Mouse (Mus musculus) left cerebral cortex, postnatal 10 days (tissue): Measurements from ENCODE around the gene Sgca. TPM values are rescaled to one million over a fixed set of nuclear protein-coding genes. Genes with fewer than 3 reads are reported as not detected.
"Not testable (repeated sequence)": the region's sequence is repeated elsewhere in the genome, so short reads cannot be mapped to it uniquely, and the experiment has no call there.

ENCODE experiments used
- DNase-seq, 2 experiments: peaks; one replicate each; pipeline ENCODE4 v3.0.0; 2021 to 2022; ENCODE audit warnings: low spot score in 2 of 2, mixed read lengths in 1 of 2; ENCODE audit errors: extremely low spot score in 1 of 2
- intact Hi-C: fragments of 180-260 bp; cut with DNase I; formaldehyde crosslinking; loops from one replicate; pipeline ENCODE4 v1.15.1; 2025
- total RNA-seq, 2 experiments: library from RNA; stranded (reverse); gene quantifications; 2 replicates each; pipeline ENCODE4 v1.2.3; 2021

The Sgca gene
- total RNA-seq, result under 1 TPM in 1 of 2 experiments, not detected in 1; 0.41 TPM

DNA sequence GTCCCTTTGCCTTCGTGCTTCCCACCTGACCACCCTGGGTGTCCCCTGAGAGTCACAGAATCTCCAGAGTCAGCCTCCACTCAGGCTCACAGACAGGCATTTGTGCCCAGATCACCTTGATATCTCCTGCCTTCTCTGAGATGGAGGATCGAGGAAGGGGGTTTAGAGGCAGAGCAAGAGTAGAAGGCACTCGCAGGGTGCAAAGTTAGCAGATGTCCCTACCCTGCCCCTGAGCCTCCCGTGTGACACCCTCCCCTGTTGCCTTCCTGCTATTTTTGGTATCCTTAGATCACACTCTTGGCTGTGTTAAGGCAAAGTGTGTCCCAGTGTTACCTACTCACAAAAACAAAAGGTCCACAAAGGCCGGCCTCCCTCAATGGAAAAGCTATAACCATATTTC, at the start of gene Sgca:
TSS of gene Sgca (minus strand) at position 129 of the 400 bp plus-strand sequence.
- intact Hi-C loops, result no loop called here
- DNase-seq, result no peak

DNA sequence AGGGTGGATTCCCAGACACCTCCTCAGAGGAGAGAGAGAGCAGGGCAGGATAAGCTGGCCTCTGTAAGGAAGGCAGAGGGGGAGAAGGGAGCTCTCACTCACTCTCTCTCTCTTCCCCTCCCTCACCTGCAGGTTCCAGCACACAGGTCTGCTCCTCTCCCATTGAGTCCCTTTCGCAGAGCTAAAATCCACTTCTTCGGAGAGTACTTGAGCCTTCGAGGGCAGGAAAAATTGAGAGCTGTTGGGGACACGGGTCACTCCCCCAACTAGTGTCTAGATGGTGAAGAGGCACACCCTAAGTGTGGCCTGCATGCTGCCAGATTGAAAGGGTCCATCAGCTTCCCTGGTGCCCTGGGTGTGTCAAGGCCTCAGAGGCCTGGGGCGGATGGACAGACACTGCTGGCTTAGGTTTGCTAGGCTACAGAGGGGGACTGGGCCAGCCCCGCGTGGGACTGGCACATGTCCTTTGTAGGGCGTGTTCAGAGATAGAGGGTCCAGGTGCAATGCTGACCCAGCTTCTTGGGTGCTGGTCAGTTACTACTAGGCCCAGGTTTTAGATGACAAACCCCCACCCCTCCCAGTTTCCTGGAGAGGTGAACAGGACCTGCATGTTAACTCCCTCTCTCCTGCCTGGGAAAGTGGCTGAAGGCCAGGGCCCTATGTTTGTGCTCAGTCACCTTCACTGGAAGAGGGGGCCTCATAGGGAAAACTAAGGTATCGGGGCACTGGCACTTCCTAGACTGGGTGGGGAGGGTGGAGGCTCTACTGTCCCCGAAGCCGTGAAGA, 49.3 kb upstream of the Sgca start:
- intact Hi-C loops, result no loop called here

DNA sequence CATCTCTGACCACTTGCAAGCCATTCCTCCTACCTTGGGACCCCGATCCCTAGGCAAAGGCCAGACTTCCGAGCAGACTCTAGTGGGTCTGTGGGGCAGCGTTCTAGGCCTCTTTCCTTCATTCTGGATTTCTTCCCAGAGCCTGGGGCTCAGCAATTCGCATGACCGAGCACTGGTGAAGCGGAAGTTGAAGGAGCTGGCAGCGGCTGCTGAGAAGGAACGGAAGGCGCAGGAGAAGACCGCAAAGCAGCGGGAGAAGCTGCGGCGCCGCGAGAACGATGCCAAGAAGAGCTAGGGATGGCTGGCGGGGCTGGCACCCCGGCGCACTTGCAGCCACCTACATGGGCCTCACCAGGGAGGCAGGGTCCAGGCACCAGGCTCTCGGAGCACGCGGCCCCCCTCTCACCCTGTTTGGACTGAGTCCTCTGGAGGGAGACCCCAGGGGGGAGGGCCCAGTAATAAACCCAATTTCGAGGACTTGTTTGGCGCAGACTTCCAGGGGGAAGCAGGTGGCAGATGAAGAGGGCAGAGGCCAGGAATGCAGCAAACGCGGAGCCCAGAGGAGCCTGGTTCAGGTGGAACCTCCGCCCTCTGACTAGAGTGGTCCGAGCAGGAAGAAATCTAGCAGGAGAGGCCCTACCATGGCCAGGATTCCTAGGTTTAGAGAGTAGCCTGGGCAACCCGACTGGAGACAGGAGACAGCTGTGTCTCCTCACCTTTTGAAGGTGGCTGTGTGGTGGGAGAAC, 48.5 kb upstream of the Sgca start:
- intact Hi-C loops, result no loop called here
- DNase-seq, result peak; percentile 69 to 70

More for the DNA sequence above, 49.3 kb upstream of the Sgca start:
- no peak for DNase-seq

DNA sequence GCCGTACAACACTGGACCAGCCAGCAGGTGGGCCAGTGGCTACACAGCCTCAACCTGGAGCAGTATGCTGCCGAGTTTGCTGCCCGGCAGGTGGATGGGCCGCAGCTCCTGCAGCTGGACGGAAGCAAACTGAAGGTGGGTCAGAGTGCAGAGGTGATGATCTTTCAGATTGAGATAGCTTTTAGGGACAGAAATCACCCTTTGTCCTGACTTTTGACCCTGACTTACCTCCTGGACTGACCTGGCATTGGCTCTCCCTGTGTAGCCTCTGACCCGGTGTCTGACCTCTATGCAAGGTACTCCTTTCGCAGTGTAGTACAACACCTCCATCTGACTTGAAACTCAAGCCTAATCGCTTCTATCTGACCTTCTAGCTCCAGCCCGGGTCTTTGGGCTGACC, 47.4 kb upstream of the Sgca start:
- DNase-seq, result no peak
- intact Hi-C loops, result no loop called here

DNA sequence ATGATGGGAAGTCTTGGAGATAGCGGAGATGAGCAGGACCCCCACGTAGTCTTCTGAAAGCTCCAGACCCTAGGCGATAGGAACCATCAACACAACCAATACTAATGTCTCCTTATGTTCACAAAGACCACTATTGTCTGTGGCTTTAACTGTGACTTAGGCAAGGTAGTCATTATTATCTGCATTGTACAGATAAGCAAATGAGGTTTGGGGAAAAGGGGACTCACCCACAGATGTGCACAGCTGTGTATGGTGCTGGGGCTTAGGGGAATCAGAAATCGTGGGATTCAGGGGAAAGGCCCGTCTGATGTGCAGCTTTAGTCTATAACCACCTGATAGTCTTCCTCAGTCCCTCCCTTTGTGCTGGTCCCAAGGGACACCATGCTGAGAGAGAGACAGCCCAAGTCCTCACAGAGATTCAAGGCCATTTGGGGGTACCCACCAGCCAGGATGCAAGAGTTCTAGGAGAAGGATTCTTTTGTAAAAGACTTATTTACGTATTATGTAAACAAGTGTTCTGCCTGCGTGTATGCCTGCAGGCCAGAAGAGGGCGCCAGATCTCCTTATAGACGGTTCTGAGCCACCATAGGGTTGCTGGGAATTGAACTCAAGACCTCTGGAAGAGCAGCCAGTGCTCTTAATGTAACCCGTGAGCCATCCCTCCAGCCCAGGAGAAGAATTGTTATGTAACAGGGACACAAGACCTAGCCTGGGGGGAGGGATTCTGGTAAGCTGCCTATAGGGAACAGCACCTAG, 46.3 kb upstream of the Sgca start:
- intact Hi-C loops, result no loop called here
- DNase-seq, result no peak

DNA sequence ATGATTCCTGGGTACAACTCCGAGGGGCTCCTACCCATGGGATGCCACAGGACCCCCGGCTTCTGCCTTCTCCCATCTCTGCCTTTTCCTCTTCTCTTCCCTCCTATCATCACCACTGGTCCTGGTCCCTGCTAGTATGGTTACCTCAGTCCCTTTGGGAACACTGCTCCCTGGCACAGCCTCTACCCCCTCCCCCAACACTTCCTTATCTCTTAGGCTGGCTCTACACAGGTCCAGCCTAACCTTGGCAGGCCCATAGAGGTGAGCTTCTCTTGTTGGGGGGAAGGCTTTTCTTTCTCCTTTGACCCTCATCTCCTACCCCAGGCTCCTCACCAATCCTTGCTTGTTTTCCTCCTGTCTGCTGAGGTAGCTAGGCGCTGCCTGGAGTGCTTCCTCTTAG, 39.4 kb upstream of the Sgca start:
- no peak for DNase-seq
- intact Hi-C loops, result no loop called here

DNA sequence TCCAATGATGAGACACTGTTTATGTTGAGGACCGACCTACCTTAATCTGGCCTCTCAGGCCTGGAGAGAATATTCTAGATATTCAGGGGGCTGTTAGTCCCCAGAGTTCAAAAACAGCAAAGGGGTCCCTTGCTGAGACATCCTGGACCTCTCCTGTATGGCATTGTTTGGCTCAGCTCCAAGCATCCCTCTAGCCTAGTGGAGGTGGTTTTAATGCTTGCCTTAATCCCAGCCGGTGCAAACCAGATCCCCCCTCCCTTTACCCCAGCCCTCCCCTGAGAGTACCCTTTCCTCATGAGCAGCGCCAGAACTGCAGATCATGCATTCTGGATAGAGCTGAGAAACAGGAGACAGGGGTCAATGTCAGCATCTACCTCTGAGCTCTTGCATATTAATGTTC, 36.4 kb upstream of the Sgca start:
- DNase-seq, result no peak
- intact Hi-C loops, result no loop called here

DNA sequence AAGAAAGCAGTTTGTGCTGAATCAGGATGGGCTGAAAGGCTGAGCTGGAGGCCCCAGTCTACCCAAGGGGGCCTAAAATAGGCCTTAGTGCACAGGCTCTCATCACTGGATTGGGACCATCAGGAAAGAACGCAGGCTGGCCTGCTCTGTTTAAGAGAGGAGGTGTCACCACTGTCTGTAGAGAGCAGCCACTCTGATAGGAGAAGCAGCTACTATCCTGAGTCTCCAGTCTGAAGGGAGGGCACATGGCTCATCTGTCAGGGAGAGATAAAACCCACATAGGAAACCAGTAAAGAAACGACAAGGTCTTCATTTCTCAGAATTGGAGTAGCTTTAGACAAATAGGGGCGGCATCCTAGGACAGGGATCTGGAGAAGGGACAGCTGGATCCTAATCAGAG, 35.9 kb upstream of the Sgca start:
- no peak for DNase-seq
- intact Hi-C loops, result no loop called here

DNA sequence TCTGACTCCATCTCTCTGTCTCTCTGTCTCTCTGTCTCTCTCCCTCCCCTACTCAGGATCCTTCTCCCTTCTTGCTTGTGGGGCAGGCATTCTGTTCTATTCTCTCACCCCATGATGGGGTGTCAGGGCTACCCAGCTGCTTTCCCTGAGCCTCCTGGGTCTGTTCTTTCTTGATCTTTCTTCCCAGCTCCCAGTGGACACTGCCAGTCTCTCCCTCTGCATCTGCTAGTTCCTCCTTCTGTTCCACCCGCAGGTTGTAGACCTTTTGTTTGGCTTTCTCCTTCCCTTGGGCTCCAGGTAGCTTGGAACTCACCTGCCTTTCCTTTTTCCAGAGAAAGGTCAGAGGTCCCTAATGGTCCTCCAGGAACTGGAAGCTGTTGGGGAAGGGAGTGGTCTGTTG, 35.3 kb upstream of the Sgca start:
- no peak for DNase-seq
- intact Hi-C loops, result no loop called here

DNA sequence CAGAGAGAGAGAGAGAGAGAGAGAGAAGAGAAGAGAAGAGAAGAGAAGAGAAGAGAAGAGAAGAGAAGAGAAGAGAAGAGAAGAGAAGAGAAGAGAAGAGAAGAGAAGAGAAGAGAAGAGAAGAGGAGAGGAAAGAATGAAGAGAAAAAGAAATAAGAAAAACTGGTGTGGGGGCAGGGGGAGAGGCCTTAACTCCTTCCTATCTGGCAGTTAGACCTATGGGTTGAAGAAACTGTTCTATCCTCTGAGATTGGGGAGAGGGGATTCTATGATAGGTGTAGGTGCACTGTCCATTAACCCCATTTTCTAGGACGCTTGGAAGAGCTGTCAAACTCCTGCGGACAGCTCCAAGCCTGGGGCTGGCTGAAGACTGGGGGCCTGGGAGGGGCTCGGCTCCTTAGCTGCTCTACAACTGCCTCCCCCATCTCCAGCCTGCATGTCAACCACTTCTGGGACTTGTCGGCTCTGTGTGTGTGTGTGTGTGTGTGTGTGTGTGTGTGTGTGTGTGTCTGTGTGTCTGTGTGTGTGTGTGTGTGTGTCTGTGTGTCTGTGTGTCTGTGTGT, 34.8 kb upstream of the Sgca start:
- intact Hi-C loops, DNase-seq: not testable (repeated sequence)

DNA sequence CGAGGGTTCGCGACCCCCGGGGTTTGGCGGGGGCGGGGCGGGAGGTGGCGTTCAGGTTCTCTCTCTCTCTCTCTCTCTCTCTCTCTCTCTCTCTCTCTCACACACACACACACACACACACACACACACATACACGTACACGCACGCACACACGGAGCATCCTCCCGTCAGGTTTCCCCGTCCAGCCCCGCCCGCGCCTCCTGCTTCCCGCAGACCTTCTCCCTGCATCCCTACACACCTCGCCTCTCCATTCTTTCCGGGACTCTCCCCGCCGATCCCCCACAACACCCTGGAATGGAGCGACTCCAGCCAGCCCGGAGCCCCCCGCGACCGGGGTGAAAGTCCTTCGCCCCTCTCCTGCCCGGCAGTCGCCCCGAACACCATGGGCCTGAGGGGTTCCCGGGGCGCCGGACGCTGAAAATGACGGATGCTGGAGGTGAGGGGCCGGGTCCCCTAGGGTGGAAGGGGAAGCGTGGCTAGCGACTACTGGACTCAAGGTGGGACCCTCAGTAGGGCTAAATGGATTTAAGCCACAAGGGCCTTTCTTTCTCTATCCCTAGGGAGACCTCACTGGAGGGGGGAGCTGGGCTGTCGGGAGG, 34.1 kb upstream of the Sgca start:
- intact Hi-C loops, result no loop called here
- peak in 1 of 2 experiments; percentile 80 for DNase-seq

DNA sequence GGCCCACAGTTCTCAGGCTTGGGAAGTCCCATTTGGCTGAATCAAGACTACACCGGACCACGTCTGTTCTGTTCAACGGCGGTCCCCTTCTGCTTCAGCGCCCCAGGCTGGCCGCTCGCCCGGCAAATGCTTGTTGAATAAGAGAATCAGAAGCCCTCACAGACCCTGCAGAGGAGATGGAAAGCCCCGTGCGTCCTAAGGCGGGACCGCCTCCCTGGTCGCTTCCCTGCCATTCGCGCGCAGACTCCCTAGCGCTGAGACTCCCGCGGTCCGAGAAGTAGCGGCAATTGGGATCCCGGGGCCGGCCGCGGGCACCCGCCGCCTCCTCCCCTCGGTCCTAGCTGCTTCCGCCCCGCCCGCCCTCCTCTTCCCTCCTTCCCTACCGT, 33.5 kb upstream of the Sgca start, which contains the start of gene Samd14:
TSS of gene Samd14 (plus strand) at position 251 of the 386 bp plus-strand sequence.
- peak; percentile 74 to 85 for DNase-seq
- intact Hi-C loops, result no loop called here

DNA sequence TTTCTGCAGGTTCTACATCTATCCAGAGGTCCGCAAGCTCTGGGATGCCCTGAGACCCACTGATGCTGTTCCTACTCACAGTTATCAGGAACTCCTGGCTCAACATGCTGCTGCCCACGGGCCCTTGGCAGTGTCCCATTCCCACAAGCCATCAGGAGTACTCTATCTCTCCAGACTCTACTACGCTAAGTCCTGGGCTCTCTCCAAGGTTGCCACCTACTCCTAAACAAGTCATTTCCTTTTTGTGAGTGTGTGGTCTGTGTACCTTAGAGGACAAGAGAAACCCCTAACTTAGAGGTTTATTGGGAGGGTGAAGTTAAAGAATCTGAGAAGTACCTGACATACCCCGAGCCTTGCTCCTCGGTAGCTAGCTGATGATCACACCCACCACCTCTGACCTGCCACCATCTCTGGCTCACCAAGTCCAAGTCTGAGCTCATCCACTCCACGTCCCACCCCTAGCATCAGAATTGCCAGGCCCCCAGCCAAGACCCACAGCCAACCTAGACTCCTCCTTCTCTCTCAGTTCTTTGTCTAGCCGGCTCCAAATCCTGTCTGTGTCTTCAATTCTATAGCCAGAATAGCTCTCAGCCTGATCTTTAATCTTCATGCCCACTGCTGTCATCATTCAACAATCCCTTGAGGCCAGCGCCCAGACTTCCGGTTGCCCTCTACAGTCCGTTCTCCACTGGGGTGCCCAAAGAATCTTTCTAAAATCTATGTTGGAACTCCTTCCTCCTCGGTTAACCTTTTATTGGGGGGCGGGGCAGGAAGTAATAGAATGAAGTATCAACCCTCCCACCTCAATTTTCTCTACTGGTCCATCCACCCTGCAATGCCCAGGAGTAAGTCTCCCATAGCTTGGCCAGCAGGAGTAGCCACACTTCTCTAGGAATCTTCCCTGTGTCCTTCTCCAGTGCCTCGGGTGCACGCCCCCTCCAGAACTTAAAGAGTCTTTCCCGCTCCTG, 32.8 kb upstream of the Sgca start:
- DNase-seq, result peak in 1 of 2 experiments; percentile 58
- intact Hi-C loops, result no loop called here

DNA sequence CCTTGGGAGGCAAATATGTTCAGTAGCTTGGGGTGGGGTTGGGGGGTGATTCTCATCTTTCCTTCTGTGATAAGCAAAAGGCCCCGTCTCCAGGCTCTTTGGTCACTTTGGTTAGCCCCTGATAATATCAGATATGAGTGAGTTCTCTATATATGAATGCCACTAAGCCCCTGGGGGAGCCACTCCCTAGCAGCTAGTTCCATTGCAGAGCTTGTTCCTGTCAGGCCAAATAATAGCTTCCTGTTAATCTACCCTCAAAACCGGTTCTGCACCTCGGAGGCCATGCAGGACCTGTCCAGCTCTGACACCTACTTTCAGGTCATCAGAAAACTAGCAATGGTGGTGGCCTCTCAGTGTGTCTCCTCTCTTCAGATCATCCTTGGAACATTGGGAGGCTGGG, 31.3 kb upstream of the Sgca start:
- intact Hi-C loops, result no loop called here
- DNase-seq, result no peak

DNA sequence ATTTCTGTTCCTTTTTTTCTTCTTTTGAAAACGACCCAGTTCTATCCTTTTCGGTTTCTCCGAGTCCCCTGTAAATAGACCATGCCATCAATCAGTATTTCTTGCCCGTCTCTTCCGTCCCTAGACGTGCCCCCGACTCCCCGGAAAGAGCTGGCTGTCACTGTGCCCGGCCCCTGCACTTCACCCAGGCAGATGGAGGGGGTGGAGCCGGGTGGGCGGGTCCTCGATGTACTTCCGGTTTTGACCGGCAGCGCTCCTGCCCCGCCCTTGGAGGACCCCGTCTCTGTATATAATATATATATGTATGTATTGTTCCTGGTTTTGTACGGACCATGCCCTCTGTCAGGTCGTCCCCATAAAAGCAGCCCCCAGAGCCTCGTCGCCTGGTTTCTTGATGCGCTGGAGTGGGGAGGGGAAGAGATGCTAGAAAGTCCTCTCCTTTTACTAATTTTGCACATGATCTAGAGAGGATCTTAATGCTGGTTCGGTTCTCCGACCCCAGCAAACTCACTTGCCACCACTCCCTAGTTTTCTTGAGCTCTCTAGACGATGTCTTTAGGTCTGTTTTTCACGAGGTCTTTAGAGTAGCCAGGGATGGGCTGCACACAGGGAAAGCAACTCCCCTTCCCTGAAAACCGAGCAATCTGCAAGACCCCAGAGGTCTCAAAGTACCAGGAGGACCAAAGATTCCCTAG, 30.5 kb upstream of the Sgca start:
- peak; percentile 72 to 89 for DNase-seq
- intact Hi-C loops, result no loop called here

DNA sequence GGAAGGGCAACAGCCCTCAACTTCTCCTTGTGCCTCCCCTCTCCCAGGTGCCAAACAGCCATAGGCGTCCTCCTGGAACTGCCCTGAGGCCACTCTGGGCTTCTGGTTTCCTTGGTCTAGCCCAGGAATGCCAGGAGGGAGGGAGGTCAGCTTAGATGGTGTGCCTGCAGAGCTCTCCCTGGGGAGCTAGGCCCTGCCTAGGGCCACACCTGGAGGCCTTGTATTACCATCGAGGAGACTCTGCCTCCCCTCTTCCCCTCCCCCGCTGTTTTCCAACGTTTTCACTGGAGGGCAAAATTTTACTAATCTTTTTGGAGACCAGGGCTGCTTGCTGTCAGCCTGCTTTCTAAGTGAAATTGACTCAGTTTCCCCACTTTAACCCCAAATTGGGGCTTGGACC, 29.9 kb upstream of the Sgca start:
- peak in 1 of 2 experiments; percentile 39 for DNase-seq
- intact Hi-C loops, result no loop called here

DNA sequence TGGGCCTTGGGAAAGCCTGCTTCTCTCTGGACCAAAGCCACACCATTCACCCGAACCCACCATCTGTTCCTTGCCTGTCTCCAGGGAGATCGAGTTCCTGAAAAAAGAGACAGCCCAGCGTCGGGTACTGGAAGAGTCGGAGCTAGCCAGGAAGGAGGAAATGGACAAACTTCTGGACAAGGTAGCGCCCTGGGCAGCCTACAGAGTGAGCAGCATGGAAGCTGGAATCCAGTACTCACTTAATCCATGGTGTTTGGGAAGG, 28.7 kb upstream of the Sgca start:
- no peak for DNase-seq
- intact Hi-C loops, result no loop called here
